Mouse (Mus musculus) heart, adult 2 months (tissue): Measurements from ENCODE around the gene Rhobtb3.

Source experiments
- CTCF ChIP-seq: fragments of 200-600 bp; IDR thresholded peaks from 2 replicates; pipeline ENCODE4 v1.8.1; 2022; ENCODE audit warnings: antibody characterized with exemption, mild to moderate bottlenecking, moderate library complexity
- POLR2A ChIP-seq: fragments of 200-500 bp; IDR thresholded peaks from 2 replicates; pipeline ENCODE4 v1.6.1; 2011; ENCODE audit warnings: mild to moderate bottlenecking, low read depth, low read length, control low read depth; ENCODE audit not compliant: insufficient read depth

GRCm38 (mm10) chr13:75992169-75993028 is 48.7 kb upstream of the Rhobtb3 start:
- TF ChIP-seq POLR2A = no peak
- no peak for TF ChIP-seq CTCF
